Mouse (Mus musculus): ENCODE results near the gene Olfr1359.
"Not testable (repeated sequence)": the region's sequence is repeated elsewhere in the genome, so short reads cannot be mapped to it uniquely, and the experiment has no call there.

Gene Olfr1359

GRCm38 (mm10) chr13:21697811-21698210 is at the start of gene Olfr1359:
Gene Olfr1359 (plus strand): TSS chr13:21698111.
- DNase-seq (ENCODE audit: low spot score): no peak

- no peak for DNase-seq (ENCODE audit: low spot score)
These were observed 34.6 kb upstream of the Olfr1359 start, which contains the start of gene Olfr1361 for GRCm38 (mm10) chr13:21663286-21663685. Gene Olfr1361 (minus strand): TSS chr13:21663386.

- no peak for DNase-seq (ENCODE audit: low spot score)
These were observed 20.6 kb upstream of the Olfr1359 start, which contains the start of gene Olfr1360 for GRCm38 (mm10) chr13:21677305-21677704. Gene Olfr1360 (minus strand): TSS chr13:21677405.

GRCm38 (mm10) chr13:21706669-21707068 is 8.8 kb downstream of the Olfr1359 start:
- DNase-seq (ENCODE audit: low spot score): no peak

- peak; percentile 65 for DNase-seq (ENCODE audit: low spot score)
These were observed 12.3 kb downstream of the Olfr1359 start for GRCm38 (mm10) chr13:21710031-21710711.

GRCm38 (mm10) chr13:21710821-21711525 is 13.1 kb downstream of the Olfr1359 start:
- DNase-seq (ENCODE audit: low spot score): peak; percentile 41

- no peak for DNase-seq (ENCODE audit: low spot score)
These were observed 13.8 kb downstream of the Olfr1359 start for GRCm38 (mm10) chr13:21711698-21712097.

GRCm38 (mm10) chr13:21714725-21715124 is 16.8 kb downstream of the Olfr1359 start:
- DNase-seq (ENCODE audit: low spot score): no peak

GRCm38 (mm10) chr13:21715131-21715863 is 17.4 kb downstream of the Olfr1359 start:
- DNase-seq (ENCODE audit: low spot score): no peak

- peak; percentile 77 for DNase-seq (ENCODE audit: low spot score)
These were observed 18.1 kb downstream of the Olfr1359 start, which contains the start of the genes Hist1h2bl and Hist1h2ai for GRCm38 (mm10) chr13:21715864-21716539. Gene Hist1h2bl (minus strand): TSS chr13:21716143. Gene Hist1h2ai (plus strand): TSS chr13:21716422.

- not testable (repeated sequence) for DNase-seq (ENCODE audit: low spot score)
These were observed 18.9 kb downstream of the Olfr1359 start for GRCm38 (mm10) chr13:21716540-21717391.

- DNase-seq (ENCODE audit: low spot score): peak; percentile 76
These were observed 19.8 kb downstream of the Olfr1359 start, which contains the start of gene Hist1h3h for GRCm38 (mm10) chr13:21717397-21718357. Gene Hist1h3h (plus strand): TSS chr13:21717659.

GRCm38 (mm10) chr13:21718381-21719080 is 20.6 kb downstream of the Olfr1359 start:
- no peak for DNase-seq (ENCODE audit: low spot score)

GRCm38 (mm10) chr13:21721107-21721756 is 23.3 kb downstream of the Olfr1359 start:
- not testable (repeated sequence) for DNase-seq (ENCODE audit: low spot score)

GRCm38 (mm10) chr13:21721757-21722372 is 24.0 kb downstream of the Olfr1359 start, which contains the start of gene Hist1h2bm:
Gene Hist1h2bm (plus strand): TSS chr13:21722044.
- peak; percentile 55 for DNase-seq (ENCODE audit: low spot score)

GRCm38 (mm10) chr13:21722373-21722925 is 24.5 kb downstream of the Olfr1359 start:
- no peak for DNase-seq (ENCODE audit: low spot score)
